Mouse (Mus musculus) heart, adult 2 months (tissue): ENCODE results near the gene Cys1.

ENCODE experiments used
- CTCF ChIP-seq: fragments of 200-600 bp; IDR thresholded peaks from 2 replicates; pipeline ENCODE4 v1.8.1; 2022; ENCODE audit warnings: antibody characterized with exemption, mild to moderate bottlenecking, moderate library complexity
- POLR2A ChIP-seq: fragments of 200-500 bp; IDR thresholded peaks from 2 replicates; pipeline ENCODE4 v1.6.1; 2011; ENCODE audit warnings: mild to moderate bottlenecking, low read depth, low read length, control low read depth; ENCODE audit not compliant: insufficient read depth

DNA sequence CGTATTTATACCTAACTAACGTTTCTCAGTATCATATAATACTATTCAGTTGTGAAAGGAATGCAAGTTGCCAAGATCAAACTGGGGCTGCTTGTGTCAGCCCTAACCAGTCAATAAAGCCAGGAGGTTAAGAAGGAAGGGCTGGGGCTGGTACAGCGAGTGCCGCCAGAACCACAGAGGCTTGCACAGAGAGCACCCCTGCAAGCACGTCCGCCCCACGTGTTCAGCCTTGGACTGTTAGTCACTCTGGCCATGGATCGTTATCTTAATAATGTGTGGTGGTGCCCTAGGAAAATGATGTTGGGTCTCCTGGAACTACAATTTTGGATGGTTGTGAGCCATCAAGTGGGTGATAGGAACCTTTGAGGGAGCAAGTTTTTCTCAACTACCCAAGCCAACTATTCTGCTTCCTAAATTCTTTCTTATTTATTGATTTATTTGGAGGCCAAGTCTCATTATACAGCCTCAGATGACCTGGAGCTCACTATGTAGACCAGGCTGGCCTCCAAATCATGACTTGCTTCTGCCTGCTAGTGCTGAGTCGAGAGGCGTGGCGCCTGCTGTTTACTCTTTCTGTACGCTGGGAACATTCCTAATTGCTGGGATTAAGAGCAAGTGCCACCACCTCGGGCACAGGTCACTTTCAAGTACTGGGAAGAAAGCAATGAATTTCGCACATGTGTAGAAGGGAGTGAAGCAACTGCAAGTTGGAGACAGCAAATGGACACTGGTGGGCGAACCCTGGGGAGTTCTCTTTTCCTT is 24.1 kb upstream of the Cys1 start:
- TF ChIP-seq CTCF (no peak), POLR2A (no peak)
